Mouse (Mus musculus): Measurements from ENCODE around the gene Itpr2. TPM values are rescaled to one million over a fixed set of nuclear protein-coding genes. Genes with fewer than 3 reads are reported as not detected.
A peak's percentile ranks its signal among the peaks of the same experiment; 100 is the strongest.

Itpr2 gene
- total RNA-seq, 2 experiments from 2014 or later, result 15.6 to 22.1 TPM

- no peak overlapping the region for H3K4me3 ChIP-seq
- H3K27ac ChIP-seq, result no peak overlapping the region
- DNase-seq (ENCODE audit: low spot score in 2 of 2), result no peak
- TF ChIP-seq CTCF (conservative IDR thresholded peaks at IDR 0.05), result peak; percentile 73
These were observed 157.3 kb downstream of the Itpr2 start for GRCm38 (mm10) chr6:146344732-146345131.

- H3K27ac ChIP-seq, result no peak overlapping the region
- H3K4me3 ChIP-seq, result no peak overlapping the region
- no peak for TF ChIP-seq CTCF (conservative IDR thresholded peaks at IDR 0.05)
- DNase-seq (ENCODE audit: low spot score in 2 of 2), result no peak
These were observed 158.2 kb downstream of the Itpr2 start for GRCm38 (mm10) chr6:146343671-146344384.

- DNase-seq (ENCODE audit: low spot score in 2 of 2), result peak in 1 of 2 experiments; percentile 24
- H3K4me3 ChIP-seq, result no peak overlapping the region
- TF ChIP-seq CTCF (conservative IDR thresholded peaks at IDR 0.05), result no peak
- H3K27ac ChIP-seq, result no peak overlapping the region
These were observed 159.0 kb downstream of the Itpr2 start for GRCm38 (mm10) chr6:146342995-146343394.

GRCm38 (mm10) chr6:146341934-146342333 is 160.1 kb downstream of the Itpr2 start:
- H3K4me3 ChIP-seq, result no peak overlapping the region
- no peak for TF ChIP-seq CTCF (conservative IDR thresholded peaks at IDR 0.05)
- no peak for DNase-seq (ENCODE audit: low spot score in 2 of 2)
- no peak overlapping the region for H3K27ac ChIP-seq

DNA sequence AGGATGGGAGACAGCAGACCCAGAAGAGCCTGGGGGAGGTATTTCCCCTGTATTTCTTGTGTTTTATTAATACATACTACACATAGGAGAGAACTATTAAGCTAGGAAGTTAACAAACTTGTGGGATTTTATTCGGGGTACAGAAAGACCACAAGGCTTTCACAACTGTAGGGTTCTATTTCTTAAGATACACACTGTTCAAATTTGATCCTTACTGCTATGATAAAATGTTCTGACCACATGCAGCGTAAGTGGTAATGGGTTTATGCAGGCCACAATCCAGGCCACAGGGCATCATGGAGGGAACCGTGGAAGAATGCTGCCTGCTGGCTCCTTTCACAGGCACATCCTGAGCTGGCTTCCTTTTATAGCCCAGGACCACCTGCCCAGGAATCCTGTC is 160.6 kb downstream of the Itpr2 start:
- TF ChIP-seq CTCF (conservative IDR thresholded peaks at IDR 0.05), result no peak
- no peak for DNase-seq (ENCODE audit: low spot score in 2 of 2)
- Histone ChIP-seq H3K4me3 (no peak overlapping the region), H3K27ac (no peak overlapping the region)

DNA sequence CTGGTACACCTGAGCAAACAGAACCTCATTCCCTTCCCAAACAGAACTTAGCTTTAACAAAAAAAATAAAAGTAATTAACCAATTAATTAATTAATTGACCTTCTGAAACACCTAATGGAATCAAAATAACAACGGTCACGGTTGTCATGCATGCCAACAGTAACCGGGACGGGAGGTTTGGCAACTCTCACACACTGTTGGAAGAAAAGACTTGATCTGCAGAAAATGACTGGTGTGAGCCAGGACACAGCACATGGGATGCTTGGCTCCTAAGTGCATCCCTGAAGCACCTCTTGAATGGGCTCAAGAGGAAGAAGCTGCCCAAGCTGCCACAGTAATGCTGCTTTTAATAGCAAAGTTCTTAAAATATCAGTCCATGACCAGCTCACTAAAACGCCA is 161.1 kb downstream of the Itpr2 start:
- no peak overlapping the region for H3K27ac ChIP-seq
- H3K4me3 ChIP-seq, result no peak overlapping the region
- no peak for TF ChIP-seq CTCF (conservative IDR thresholded peaks at IDR 0.05)
- DNase-seq (ENCODE audit: low spot score in 2 of 2), result no peak

- peak; percentile 23 to 53 for DNase-seq (ENCODE audit: low spot score in 2 of 2)
These were observed 162.2 kb downstream of the Itpr2 start for GRCm38 (mm10) chr6:146339779-146340178.

DNA sequence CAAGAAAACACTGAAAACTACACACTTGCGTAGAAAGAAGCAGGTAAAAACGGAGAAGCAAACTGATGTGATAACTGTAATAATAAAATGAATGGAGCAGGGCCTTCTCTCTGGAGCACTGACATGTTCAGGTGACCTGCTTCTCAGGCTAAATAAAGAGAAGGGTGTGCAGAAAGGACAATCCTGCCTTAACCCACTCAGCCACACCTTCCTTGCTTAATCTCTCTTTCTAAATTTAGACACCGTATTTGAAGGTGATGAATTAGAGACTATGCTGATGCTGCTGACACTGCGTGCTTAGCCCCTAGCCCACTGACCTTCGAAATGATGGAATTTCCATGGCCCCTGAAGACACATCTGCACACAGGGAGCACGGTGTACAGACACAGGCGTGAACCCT is 164.8 kb downstream of the Itpr2 start:
- no peak for TF ChIP-seq CTCF (conservative IDR thresholded peaks at IDR 0.05)
- H3K4me3 ChIP-seq, result no peak overlapping the region
- DNase-seq (ENCODE audit: low spot score in 2 of 2), result no peak
- no peak overlapping the region for H3K27ac ChIP-seq

More at GRCm38 (mm10) chr6:146339779-146340178, 162.2 kb downstream of the Itpr2 start:
- TF ChIP-seq CTCF (conservative IDR thresholded peaks at IDR 0.05), result peak; percentile 80
- Histone ChIP-seq H3K27ac (no peak overlapping the region), H3K4me3 (no peak overlapping the region)

GRCm38 (mm10) chr6:146335191-146335590 is 166.8 kb downstream of the Itpr2 start:
- no peak overlapping the region for H3K27ac ChIP-seq
- H3K4me3 ChIP-seq, result no peak overlapping the region
- DNase-seq (ENCODE audit: low spot score in 2 of 2), result no peak
- TF ChIP-seq CTCF (conservative IDR thresholded peaks at IDR 0.05), result no peak

GRCm38 (mm10) chr6:146333506-146333905 is 168.5 kb downstream of the Itpr2 start:
- no peak for DNase-seq (ENCODE audit: low spot score in 2 of 2)
- Histone ChIP-seq H3K27ac (no peak overlapping the region), H3K4me3 (no peak overlapping the region)
- no peak for TF ChIP-seq CTCF (conservative IDR thresholded peaks at IDR 0.05)

DNA sequence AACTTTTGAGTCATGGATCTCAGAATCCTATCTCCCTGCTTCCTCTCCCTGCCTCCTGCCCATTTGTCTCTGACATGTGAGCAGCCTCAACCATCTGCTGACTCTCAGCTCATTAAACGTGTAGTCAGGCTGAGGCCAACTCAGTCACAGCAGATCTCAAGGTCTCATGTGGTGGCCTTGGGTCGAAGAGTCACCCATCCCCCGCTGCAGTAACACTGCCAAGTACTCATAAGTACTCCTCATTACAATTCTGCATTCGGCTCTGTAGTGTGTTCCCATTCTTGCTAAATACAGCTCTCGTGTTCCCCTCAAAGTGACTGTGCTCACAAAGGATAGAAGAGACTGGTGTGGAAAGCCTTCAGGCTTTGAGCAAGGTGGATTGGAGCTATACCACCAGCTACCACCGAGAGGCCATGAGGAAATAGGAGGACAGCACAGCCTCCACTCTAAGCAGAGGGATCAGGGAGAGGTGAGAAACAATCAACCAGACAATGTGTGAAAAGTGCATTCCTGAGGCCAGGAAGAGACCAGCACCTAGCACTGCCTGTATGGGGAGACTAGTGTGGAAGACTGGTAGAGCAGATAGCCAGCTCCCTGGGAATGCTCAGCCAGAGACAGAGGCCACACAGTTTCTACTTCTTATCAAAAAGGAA is 170.9 kb downstream of the Itpr2 start:
- DNase-seq (ENCODE audit: low spot score in 2 of 2), result peak in 1 of 2 experiments; percentile 19
- Histone ChIP-seq H3K4me3 (no peak overlapping the region), H3K27ac (peak overlapping the region; percentile 28; the same call in 1 of the 2 replicates)
- no peak for TF ChIP-seq CTCF (conservative IDR thresholded peaks at IDR 0.05)

GRCm38 (mm10) chr6:146329079-146329478 is 172.9 kb downstream of the Itpr2 start:
- no peak for DNase-seq (ENCODE audit: low spot score in 2 of 2)
- Histone ChIP-seq H3K27ac (no peak overlapping the region), H3K4me3 (no peak overlapping the region)
- no peak for TF ChIP-seq CTCF (conservative IDR thresholded peaks at IDR 0.05)

- DNase-seq (ENCODE audit: low spot score in 2 of 2), result no peak
- no peak overlapping the region for H3K4me3 ChIP-seq
- no peak overlapping the region for H3K27ac ChIP-seq
- no peak for TF ChIP-seq CTCF (conservative IDR thresholded peaks at IDR 0.05)
These were observed 175.4 kb downstream of the Itpr2 start for GRCm38 (mm10) chr6:146326631-146327030.

Measured in layer of hippocampus, adult 2 months (tissue).